Mouse (Mus musculus) kidney, postnatal 0 days (tissue): ENCODE measurements around the gene Trim10. TPM values are rescaled to one million over a fixed set of nuclear protein-coding genes. Genes with fewer than 3 reads are reported as not detected.
A peak's percentile ranks its signal among the peaks of the same experiment; 100 is the strongest.

Source experiments
- ATAC-seq: fragments of 200-750 bp; cut with Nextera tagmentation; replicated peaks from 2 replicates; pipeline ENCODE4 v1.8.0; 2017; ENCODE audit warnings: low read depth, moderate number of reproducible peaks, moderate TSS enrichment, moderate library complexity; ENCODE audit not compliant: low FRiP score
- DNase-seq: peaks from one replicate; pipeline ENCODE4 v3.0.0-alpha.2; 2016; ENCODE audit warnings: low spot score
- H3K27ac ChIP-seq: fragments of 300-500 bp; sonication (generic); 2 replicates; pipeline ENCODE4 v1.5.1; 2014; ENCODE audit warnings: mild to moderate bottlenecking
- H3K27me3 ChIP-seq: fragments of 300-500 bp; sonication (generic); 2 replicates; pipeline ENCODE4 v1.6.1; 2014; ENCODE audit warnings: low read length, mixed read lengths; ENCODE audit not compliant: insufficient read depth
- H3K36me3 ChIP-seq: fragments of 300-500 bp; sonication (generic); 2 replicates; pipeline ENCODE4 v1.6.1; 2014; ENCODE audit warnings: low read length, mixed read lengths; ENCODE audit not compliant: insufficient read depth
- H3K4me1 ChIP-seq: fragments of 300-500 bp; sonication (generic); replicated peaks from 2 replicates; pipeline ENCODE4 v1.6.1; 2014; ENCODE audit warnings: antibody characterized with exemption, low read length, mixed read lengths; ENCODE audit not compliant: insufficient read depth
- H3K4me2 ChIP-seq: fragments of 300-500 bp; sonication (generic); 2 replicates; pipeline ENCODE4 v1.6.1; 2014; ENCODE audit warnings: mild to moderate bottlenecking, low read length, moderate library complexity, mixed read lengths
- H3K4me3 ChIP-seq: fragments of 300-500 bp; sonication (generic); replicated peaks from 2 replicates; pipeline ENCODE4 v1.5.1; 2014; ENCODE audit warnings: low read depth, low read length
- H3K9ac ChIP-seq: fragments of 300-500 bp; sonication (generic); 2 replicates; pipeline ENCODE4 v1.6.1; 2014; ENCODE audit warnings: low read depth, low read length
- H3K9me3 ChIP-seq: fragments of 300-500 bp; sonication (generic); replicated peaks from 2 replicates; pipeline ENCODE4 v1.6.1; 2016; ENCODE audit warnings: low read length, inconsistent platforms, mixed read lengths
- CTCF ChIP-seq: IDR thresholded peaks from 2 replicates; pipeline ENCODE4 v1.5.1; 2016; ENCODE audit warnings: antibody characterized with exemption, low read depth, mild to moderate bottlenecking, moderate library complexity
- WGBS: fragments of 180-500 bp; shearing (Covaris S2); extraction: QIAGEN DNeasy Blood & Tissue Kit; methylation state at CpG from one replicate; pipeline ENCODE4 v1.1.7; 2014; 5-methylcytosine and 5-hydroxymethylcytosine counted together
- polyA plus RNA-seq: library from polyadenylated mRNA; unstranded; fragments of >200 nt; fragmentation: Nextera tagmentation; extraction: Ambion mirVana; gene quantifications from 2 replicates; pipeline ENCODE4 v1.2.1, GENCODE M21; 2015

Gene Trim10
- polyA plus RNA-seq, 1 experiment from 2014 or later: 0.43 TPM

DNA sequence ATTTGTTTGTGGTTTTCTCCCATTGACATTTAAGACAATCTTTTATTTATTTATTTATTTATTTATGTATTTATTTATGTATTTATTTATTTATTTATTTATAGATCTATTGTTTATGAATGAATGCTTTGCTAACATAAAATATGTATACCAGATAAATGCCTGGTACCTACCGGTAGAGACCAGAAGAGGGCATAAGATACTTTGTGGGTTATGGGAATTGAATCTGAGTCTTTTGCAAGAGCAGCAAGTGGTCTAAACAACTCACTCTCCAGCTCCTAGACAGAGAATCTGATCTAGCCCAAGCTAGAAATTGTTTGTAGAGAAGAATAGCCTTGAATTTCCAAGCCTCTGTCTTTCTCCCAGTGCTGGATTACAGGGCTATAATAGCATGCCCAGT, 31.3 kb downstream of the Trim10 start:
- H3K9ac ChIP-seq: no peak overlapping the region
- H3K36me3 ChIP-seq: no peaks in the 10 kb centered on the region
- peak; percentile 44; the same call in 1 of the 2 replicates for TF ChIP-seq CTCF
- no peak overlapping the region for H3K4me3 ChIP-seq
- no peaks in the 10 kb centered on the region for H3K9me3 ChIP-seq
- H3K27me3 ChIP-seq: no peaks in the 10 kb centered on the region
- H3K4me1 ChIP-seq: no peaks in the 10 kb centered on the region
- no peak overlapping the region for H3K4me2 ChIP-seq
- DNase-seq (peak; percentile 30), ATAC-seq (no peak)
- H3K27ac ChIP-seq: no peak overlapping the region
- 33% methylated on average over 1 of the region's 1 CpGs for WGBS

DNA sequence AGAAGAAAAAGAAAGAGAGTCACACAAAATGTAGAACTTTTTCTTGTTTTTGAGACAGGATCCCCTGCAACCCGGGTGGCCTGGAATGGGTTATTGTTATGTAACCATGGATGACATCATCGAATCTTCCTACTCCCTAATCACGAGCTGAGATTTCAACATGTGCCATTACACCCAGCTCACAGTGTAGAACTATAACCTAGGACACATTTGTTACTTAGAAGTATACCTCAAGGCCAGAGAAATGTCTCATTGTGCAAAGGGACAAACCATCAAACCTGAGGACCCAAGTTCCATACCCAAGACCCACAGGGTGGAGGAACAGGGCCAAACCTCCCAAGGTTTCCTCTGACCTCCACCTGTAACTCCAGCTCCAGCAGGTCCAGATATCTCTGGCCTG, 34.3 kb downstream of the Trim10 start:
- Histone ChIP-seq H3K9me3 (no peaks in the 10 kb centered on the region), H3K27me3 (no peaks in the 10 kb centered on the region), H3K27ac (no peak overlapping the region), H3K9ac (no peak overlapping the region), H3K4me1 (no peaks in the 10 kb centered on the region), H3K4me3 (no peak overlapping the region), H3K4me2 (no peak overlapping the region), H3K36me3 (no peaks in the 10 kb centered on the region)
- TF ChIP-seq CTCF: no peak
- WGBS: 68% methylated on average over 3 of the region's 3 CpGs
- DNase-seq: no peak
- ATAC-seq: no peak

DNA sequence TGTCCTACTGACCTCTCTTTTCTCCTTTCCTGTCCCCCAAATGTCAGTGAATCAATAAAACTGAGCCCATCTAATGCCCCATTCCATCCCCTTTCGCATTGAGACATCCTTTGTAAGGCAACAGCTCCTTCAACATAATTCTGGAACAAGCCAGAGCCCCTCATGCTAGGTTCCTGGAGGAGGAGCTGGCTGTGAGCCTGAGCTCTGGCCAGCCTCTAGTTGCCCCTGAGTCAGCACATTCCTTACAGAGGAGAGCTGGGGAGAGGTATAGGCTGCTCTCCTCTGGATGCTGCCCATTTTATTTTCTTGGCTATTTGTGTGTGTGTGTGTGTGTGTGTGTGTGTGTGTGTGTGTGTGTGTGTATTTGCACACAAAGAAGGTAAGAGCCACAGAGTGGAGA, 38.9 kb downstream of the Trim10 start:
- no peak overlapping the region for H3K4me2 ChIP-seq
- no peaks in the 10 kb centered on the region for H3K9me3 ChIP-seq
- H3K9ac ChIP-seq: no peak overlapping the region
- H3K36me3 ChIP-seq: no peaks in the 10 kb centered on the region
- no peaks in the 10 kb centered on the region for H3K27me3 ChIP-seq
- no peak overlapping the region for H3K27ac ChIP-seq
- whole genome bisulfite sequencing: 62% methylated on average over 1 of the region's 1 CpGs
- no peak overlapping the region for H3K4me3 ChIP-seq
- peak; percentile 43; the same call in 1 of the 2 replicates for ATAC-seq
- H3K4me1 ChIP-seq: no peaks in the 10 kb centered on the region
- no peak for DNase-seq
- no peak for TF ChIP-seq CTCF

DNA sequence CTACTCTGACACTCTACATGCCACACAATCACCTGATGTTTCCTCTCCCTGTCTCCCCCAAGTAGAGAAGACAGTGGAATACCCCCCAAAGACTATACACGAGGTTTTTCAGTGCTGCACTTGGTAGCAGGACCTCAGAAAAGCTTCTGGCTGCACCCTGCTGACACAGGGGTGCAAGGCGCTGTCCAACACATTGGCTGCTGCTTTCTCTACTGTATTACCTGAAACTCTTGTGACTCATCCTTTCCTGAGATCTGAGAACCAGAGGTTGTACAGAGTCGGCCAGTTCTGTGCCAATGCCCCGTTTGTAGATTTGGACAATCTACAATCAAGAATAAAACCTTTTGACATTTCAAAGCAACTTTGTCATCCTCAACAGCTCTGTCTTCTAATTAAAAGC, 40.4 kb downstream of the Trim10 start:
- Histone ChIP-seq H3K9me3 (no peaks in the 10 kb centered on the region), H3K36me3 (no peaks in the 10 kb centered on the region), H3K4me1 (no peaks in the 10 kb centered on the region), H3K4me2 (no peak overlapping the region), H3K27me3 (no peaks in the 10 kb centered on the region), H3K4me3 (no peak overlapping the region), H3K9ac (no peak overlapping the region), H3K27ac (no peak overlapping the region)
- WGBS: 52% methylated on average over 4 of the region's 4 CpGs
- TF ChIP-seq CTCF: no peak
- ATAC-seq: no peak
- no peak for DNase-seq

DNA sequence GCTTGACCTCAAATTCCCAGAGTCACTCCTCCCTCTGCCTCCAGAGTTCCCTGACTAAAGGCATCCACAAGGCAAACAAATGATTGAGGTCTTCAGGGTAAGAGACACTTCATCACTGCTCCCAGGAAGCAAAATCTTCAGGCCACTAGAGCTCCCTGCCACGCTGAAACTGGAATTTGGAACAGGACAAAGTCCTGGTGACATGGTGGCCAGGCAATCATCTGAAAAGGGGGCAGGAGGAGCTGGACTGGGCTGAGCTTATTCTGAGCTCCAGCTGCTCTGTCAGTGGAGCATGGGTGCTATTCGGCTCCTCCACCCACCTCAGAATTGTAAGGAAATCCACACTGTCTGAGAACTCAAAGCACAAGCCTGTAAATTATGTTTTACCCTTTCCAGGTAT, 42.7 kb downstream of the Trim10 start:
- DNase-seq: no peak
- Histone ChIP-seq H3K9me3 (no peaks in the 10 kb centered on the region), H3K4me3 (no peak overlapping the region), H3K36me3 (no peaks in the 10 kb centered on the region), H3K4me2 (no peak overlapping the region), H3K27me3 (no peaks in the 10 kb centered on the region), H3K27ac (no peak overlapping the region), H3K4me1 (no peaks in the 10 kb centered on the region), H3K9ac (no peak overlapping the region)
- no peak for TF ChIP-seq CTCF
- ATAC-seq: no peak
- WGBS: 60% methylated on average over 2 of the region's 2 CpGs

DNA sequence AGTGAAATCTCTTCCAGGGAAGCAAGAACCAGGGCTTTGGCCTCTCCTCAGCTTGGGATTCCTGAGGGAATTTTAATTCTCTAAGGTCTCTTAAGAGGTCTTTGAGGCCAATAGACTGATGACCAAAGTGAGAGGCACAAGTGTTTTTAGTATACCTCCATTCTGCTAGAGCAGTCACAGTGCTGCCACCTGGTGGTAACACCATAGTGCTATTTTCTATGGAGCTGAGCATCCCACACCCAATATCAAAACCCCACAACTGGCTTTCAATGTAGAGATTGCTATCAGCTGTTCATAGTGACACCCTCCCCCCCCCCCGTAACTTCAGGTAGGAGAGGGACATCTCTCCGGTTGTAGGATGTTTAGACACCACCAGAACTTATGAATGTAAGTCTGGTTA, 44.7 kb downstream of the Trim10 start:
- no peak for ATAC-seq

DNA sequence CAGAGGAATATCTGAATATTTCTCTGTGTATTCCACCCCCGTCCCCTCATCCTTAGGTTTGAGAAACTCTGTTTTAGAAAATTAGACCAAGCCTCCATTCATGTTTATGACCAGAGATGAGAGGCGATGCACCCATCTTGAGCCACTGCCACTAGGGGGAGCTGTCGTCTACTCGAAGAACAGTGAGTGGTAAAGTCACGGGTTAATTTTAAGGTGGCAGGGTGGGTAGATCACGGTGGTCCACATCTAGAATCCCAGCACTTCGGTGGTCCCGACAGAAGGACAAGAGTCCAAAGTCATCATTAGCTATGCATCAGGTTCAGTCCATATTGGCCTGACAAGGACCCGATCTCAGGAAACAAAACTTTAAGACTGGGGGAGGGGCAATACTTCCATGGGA, 45.7 kb downstream of the Trim10 start:
- peak; percentile 86 for TF ChIP-seq CTCF
- Histone ChIP-seq H3K4me2 (no peak overlapping the region), H3K4me1 (no peaks in the 10 kb centered on the region), H3K27me3 (no peaks in the 10 kb centered on the region), H3K4me3 (no peak overlapping the region), H3K9me3 (no peaks in the 10 kb centered on the region), H3K36me3 (no peaks in the 10 kb centered on the region), H3K9ac (no peak overlapping the region), H3K27ac (no peak overlapping the region)
- DNase-seq (peak; percentile 64), ATAC-seq (no peak)
- WGBS: 12% methylated on average over 9 of the region's 9 CpGs

More for the DNA sequence above, 44.7 kb downstream of the Trim10 start:
- no peaks in the 10 kb centered on the region for H3K27me3 ChIP-seq
- DNase-seq: peak; percentile 82
- H3K4me3 ChIP-seq: no peak overlapping the region
- H3K36me3 ChIP-seq: no peaks in the 10 kb centered on the region
- H3K4me2 ChIP-seq: no peak overlapping the region
- no peak overlapping the region for H3K27ac ChIP-seq
- no peaks in the 10 kb centered on the region for H3K9me3 ChIP-seq
- no peaks in the 10 kb centered on the region for H3K4me1 ChIP-seq
- H3K9ac ChIP-seq: no peak overlapping the region
- peak; percentile 80 for TF ChIP-seq CTCF
- 22% methylated on average over 2 of the region's 2 CpGs for WGBS
